Mouse (Mus musculus) spleen, adult 18-20 months (tissue): ENCODE data around the gene Sec61a2.

Experiments
- DNase-seq, 2 experiments: peaks; one replicate each; pipeline ENCODE4 v3.0.0; 2022; ENCODE audit warnings: mixed read lengths in 2 of 2

Sec61a2 gene

DNA sequence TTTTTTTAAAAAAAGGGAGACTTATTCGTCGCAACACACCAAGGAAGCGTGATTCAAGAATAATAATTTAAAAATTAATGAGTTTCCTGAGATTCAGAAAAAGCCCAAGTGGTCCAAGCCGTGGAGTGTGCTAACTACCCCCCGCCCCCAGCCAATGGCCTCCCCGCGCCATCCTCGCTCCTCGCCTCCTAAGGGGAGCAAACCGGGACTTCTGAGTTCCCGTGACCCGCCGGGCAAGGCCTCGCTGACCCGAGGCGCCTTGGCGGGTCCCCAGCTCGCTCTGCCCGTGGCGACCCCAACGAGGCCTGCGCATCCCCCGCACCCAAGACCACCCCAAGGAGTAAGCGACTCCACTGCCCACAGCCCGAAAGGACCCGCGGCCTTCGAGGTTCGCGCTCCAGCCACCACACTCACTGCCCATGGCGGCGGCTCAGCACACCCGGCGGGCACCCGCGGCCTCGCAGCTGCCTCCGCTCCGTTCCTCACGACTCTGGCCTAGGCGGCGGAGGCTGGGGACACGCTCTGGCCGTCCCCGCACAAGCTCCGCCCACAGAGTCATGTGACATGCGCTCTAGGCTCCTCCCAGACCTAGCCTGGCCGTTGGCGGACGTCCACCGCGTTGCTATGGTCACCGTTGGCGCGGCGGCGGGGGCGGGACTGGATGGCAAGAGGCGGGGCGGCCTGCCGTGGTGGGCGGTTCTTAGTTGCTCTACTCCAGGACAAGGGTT lies at the start of gene Sec61a2:
Sec61a2 (minus strand) TSS at position 590 of the 728 bp plus-strand sequence.
- DNase-seq: peak; percentile 98 to 99

DNA sequence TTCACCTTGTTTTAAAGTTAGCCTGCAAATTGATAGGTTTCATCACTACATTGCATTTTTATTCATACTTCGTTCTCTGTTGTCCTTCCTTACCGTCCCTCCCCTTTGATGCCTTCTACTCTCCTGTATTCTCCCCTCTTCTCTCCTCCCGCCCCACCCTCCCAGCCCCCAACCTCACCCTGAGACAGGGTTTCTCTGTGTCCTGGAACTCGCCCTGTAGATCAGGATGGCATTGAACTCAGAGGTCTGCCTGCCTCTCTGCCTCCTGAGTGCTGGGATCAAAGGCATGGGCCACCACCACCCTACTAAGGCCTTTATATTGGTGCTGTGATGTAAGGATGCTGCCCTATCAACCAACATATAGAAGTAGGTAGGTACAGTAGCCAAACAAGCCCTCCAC lies 47.8 kb upstream of the Sec61a2 start:
- DNase-seq: no peak

DNA sequence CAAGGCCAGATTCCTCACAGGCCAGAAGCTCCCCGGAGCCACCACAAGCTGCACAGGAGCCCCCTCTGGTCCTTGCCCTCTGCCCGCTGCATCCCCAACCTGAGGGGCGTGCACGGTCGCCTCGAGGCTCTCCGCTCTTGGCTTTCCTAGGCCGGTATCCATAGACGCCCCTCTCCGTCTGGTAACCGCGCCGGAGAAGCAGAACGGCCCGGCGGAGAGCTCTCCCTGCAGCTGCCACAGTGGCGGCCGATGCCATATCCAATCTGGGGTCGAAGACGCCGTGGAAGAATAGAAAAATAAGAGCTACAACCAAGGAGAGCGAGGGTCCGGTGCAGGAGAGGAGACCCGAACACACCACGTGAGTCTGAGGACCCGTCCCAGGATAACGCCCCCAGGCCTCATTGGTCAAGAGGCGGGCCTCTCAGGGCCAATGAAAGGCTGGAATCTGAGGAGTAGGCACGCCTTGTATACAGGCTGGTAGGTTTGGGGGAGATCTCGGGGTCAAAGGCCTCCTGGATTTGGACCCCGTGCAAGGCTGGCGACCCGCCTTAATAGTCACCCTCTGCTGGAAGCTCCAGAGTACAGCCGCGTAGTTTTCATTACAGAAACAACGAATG lies 47.3 kb upstream of the Sec61a2 start, which contains the start of gene Dhtkd1:
Dhtkd1 (minus strand) TSS at position 377 of the 617 bp plus-strand sequence.
- peak in 1 of 2 experiments; percentile 31 for DNase-seq

DNA sequence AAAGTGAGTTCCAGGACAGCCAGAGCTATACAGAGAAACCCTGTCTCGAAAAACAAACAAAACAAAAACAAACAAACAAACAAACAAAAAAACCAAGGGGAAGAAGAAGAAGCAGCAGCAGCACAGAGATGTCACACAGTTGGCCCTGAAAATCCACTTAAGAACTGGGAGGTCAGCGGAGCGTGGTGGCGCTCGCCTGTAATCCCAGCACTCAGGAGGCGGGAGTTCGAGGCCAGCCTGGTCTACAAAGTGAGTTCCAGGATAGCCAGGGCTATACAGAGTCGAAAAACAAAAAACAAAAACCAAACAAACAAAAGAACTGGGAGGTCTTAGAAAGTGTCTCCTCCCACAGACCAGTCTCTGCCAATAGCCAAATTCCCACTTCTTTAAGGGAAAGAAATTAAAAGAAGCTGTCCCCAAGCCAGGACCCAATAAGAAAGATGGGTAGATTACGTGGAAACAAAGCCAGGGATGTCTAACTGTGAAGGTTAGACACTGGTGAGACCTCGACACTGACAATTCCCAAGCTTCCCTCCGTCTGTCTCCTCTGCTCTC lies 46.7 kb upstream of the Sec61a2 start:
- no peak for DNase-seq

DNA sequence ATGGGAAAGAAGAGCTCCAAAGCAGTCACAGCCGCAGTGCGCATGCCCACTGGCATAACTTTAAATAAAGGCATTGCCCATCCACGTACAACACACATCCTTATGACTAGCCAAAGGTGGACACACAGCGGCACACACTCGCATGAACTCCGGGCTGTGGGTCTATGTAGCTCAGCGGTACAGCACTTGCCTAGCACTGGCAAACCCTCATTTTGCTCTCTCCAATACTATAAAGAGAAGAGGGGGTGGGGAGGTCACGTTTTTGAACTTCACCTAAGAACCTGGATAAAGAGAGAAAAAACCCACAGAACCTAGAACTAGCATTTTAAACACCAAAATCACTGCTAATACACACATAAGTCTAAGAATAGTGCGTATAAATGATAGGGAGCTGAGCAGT lies 45.7 kb upstream of the Sec61a2 start:
- DNase-seq: no peak

DNA sequence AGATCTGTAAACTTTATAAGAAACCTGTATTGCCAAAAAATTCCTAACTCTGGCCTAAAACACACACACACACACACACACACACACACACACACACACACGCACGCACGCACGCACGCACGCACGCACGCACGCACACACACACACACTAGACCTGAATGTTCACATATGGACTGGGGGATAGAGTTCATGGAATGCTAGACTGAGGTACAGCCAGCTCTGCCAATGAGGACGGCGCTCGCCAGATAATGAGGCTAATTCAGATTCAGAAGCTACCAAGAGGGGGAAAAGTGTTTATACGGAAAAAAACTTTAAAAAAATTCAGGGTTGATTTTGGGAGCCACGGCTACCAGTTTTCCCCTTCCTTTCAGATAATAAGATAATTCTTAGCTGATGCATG lies 44.7 kb upstream of the Sec61a2 start:
- no peak for DNase-seq

DNA sequence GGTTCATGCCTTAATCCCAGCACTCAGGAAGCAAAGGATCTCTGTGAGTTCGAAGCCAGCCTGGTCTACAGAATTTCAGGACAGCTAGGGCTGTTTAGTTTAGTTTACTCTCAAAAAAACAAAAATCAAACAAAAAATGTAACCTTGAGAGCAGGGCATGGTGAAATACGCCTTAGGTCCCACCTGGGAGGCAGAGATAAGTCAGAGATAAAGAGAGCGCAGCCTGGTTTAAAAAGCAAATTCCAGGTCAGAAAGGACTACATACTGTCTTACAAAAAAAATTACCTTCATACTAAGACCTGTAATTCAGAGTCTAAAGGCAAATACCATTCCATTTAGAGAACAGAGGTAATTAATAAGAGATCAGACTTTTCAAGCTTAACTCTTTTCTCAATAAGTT lies 44.1 kb upstream of the Sec61a2 start:
- no peak for DNase-seq

DNA sequence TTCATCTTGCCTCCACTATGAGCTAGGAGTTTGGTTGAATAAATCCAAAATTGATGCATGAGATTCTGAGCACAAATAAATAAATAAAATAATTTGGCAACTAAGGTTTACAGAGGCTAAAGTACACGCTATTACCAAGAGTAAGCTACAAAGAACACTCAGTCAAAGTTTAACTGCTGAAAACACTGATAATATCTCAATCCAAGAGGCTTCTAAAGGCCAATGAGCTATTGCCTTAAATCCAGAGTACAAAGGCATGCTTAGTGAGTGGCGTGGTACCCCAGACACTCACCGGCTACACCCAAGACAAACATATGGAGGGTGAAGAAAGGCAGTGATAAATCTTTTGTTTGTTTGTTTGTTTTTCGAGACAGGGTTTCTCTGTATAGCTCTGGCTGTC lies 41.3 kb upstream of the Sec61a2 start:
- DNase-seq: no peak

DNA sequence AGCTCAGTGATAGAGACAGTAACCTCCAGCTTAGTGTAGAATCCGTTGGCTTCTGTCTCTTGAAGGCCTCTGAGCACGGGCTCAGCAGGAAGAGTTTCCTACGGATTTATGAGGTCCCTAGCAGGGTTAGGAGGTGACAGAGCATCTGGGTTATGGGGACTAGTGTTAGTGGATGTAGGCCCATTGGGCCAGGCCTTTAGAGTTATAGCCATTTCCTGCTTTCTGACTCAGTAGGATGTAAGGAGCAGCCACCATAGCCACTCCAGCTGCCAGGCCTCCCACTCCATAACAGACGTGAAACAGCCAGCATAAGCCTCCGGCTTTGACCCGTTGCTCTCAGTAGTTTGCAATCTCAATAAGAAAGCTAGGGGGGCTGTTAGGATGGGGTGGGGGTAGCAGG lies 40.8 kb upstream of the Sec61a2 start:
- no peak for DNase-seq

DNA sequence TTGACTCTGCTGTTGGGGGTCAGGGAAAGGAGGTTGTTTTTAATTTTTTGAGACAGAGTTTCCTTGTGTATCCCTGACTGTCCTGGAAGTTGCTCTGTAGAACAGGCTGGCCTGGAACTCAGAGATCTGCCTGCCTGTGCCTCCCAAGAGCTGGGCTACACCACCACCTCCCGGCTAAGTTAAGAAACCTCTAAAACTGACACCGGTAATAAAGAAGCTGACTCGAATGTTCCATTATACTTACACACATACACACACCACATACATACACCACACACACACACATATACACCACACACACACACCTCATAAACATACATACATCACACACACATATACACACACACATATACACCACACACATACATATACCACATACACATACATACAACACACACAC lies 39.7 kb upstream of the Sec61a2 start:
- DNase-seq: no peak

DNA sequence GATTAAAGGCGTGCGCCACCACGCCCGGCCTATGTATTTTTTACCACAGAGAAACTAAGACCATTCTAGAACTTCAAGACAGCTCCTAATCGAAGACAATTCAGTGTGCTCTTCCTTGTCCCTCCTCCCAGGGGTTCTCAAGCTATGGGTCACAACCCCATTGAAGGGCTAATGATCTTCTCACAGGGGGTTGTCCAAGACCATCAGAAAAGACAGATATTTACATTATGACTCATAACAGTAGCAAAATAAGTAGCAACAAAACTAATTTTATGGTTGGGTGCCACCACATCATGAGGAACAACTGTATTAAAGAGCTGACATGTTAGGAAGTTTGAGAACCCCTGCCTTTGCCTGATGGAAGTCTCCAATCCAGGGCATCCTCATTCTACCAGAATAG lies 36.7 kb upstream of the Sec61a2 start:
- DNase-seq: no peak

DNA sequence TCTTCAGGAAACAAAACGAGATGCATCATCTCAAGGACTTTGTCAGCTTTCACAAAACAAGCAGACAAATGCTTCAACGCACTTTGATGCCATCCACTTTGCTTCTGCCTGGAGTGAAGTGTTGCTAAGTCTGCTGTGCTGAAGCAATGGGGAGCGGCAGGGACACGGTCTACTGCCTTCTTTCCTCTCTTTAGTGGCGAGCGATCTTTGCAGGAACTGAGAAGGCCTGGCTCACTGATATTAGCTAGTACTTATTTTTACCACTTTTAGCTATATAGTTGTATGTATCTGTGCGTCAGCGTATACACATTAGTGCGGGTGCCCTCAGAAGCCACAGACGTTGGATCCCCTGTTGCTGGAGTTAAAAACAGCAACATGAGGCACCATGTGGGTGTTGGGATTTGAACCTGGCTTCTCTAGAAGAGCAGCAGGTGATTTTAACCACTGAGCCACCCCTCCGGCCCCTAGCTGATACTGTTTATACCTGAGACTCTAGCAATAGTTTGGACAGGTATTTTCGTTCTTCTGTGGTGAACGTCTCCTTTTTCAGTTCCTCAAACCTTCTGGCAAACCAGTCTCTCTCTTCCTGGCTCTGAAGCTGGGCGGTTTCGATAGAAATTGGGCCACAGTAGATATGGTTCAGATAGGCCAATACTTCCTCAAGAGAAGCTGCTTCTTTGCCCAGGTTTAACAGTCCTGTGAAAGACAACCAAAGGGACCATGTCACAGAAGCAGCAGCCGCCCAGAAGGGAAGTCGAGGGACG lies 35.2 kb upstream of the Sec61a2 start:
- DNase-seq: peak; percentile 39 to 42

DNA sequence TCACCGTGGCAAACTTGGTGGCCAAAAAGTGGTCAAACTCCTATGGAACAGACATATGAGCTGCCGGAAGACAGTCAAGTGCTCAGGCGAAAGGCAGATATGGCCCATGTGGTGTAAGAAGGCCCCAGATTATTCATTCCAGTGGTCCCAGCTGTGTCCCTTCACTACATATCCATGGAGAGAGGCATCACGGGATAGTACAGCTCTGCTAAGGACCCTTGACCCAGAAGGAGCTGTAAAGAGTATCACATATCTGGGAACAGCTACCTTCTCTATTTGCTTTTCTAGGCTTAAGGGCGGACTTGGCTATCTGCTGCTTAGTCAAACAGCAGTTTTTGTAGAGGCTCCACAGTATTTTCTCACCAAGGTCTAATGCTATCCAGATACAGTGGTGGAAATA lies 34.6 kb upstream of the Sec61a2 start:
- DNase-seq: no peak

DNA sequence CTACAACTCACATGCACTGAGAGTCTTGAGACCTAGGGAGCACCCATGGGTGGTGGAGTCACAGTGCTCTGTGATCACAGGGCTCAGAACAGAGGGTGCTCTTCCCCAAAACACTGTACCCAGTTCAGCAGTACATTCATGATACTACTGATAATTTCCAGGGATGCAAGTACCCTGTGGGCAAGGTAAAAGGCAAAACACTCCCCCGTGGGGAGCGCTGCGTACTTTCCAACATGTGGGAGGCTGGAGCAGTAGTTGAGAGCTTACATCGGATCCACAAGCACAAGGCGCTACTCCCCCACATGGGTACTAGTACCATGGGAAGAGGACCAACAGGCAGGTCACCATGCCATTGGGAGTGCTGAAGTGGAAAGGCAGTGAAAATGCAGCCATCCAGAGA lies 32.2 kb upstream of the Sec61a2 start:
- DNase-seq: no peak

DNA sequence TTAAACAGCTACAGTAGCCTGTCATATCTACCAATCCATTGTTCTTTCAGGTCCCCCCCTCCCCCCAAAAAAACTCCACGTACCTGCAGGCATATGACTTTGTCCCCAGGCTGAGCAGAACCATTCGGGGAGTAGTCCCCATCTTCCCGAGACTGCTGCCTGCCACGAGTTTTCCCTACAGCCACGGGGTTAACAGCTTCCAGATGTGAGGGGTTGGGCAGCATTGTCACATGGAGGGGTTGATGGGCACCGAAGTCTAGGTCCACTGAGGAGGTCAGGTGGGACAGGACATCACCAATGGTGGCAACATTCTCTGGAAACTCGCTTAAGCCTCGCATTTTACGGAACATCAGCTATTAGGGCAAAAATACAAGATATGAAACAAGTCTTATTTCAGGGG lies 28.6 kb upstream of the Sec61a2 start:
- no peak for DNase-seq

DNA sequence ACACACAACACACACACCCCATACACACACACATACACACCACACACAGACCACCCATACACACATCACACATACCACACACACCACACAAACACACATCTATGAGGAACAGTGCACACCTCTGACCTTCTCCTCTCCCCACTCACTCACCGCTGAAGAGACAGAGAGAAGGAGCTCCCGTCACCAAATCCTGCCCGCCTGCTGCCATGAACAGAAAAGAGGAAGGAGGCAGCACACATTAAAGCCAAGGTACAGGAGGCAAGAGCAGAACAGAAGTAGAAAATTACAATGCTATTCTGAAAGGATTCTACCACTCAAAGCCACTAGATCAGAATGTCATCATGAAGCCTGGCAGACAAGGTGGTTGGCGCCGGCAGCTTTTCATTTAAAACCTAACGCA lies 27.6 kb upstream of the Sec61a2 start:
- no peak for DNase-seq

DNA sequence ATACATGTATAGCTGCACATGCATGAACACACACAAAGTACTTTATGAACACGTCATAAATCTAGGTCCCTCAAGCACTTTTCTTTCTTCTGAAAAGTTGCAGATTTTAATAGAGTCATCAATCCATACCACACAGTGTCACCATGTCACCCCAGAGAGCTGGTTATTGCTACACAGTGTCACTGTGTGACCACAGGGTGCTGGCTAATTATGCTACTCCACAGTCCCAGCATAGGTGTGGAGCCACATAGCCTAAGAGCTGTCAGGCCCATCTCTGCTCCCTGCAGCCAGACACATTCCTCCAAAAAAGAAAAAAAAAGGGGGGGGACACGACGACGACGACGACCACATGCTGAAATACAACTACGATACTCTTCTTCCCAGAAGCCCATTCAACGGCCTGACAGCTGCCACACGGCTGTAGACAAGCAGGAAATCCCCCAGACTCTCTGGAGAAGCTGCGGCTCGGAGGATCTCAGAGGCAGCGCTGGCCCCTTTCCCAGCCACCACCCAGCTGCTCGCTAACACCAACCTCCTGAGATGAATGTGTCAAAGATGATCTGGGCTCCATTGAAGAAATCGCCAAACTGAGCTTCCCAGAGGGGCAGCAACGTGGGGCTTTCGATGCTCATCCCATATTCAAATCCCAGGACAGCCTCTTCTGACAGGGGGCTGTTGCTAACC lies 16.2 kb upstream of the Sec61a2 start:
- no peak for DNase-seq

DNA sequence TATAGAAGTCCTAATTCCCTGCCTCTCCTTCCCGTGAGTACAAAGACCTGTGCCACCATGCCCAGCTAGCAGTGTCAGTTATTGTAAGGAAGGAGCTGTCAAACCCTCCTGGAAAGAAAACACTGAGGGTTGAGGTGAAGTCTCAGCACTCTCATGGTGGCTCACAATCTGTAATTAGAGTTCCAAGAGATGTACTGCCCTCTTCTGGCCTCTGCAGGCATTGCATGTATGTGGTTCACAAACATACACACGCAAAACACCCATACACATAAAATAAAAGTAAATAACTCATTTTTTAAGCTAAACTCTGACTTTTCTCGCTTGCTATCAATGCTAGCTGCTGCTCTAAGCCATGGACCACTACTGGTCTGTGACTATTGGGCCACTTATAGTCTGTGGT lies 11.4 kb upstream of the Sec61a2 start:
- DNase-seq: peak in 1 of 2 experiments; percentile 62

DNA sequence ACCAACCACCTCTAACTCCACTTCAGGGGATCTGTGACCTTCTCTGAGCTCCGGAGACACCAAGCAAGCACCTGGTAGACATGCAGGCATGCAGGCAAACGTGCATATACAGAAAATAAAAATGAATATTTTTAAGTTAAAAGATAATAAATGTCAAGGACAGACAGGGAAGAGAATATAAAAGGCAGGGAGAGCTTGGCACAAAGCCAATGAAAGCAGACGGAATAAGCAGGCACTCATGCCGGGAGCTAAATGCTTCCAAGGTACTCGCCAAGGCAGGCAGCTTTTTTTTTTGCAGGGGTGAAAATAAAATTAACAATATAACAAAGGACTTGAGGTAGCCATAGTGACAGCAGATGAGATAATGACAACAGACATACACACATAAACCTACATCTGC lies 10.9 kb upstream of the Sec61a2 start:
- no peak for DNase-seq

DNA sequence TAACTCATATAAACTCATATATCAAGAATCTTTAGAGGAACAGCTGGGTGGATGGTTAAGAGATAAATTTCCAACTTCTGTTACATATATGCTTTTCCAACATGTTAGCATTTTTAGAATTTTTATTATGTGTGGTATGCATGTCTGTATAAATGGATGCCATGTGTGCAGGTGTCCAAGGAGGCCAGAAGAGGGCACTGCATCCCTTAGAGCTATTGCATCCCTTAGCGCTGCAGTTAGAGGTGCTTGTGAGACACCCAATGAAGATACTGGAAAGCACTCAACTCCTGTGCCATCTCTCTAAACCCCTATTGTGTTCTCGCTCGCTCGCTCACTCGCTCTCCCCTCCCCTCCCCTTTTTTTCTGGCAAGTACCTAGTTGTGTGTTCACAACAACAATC lies 4.9 kb upstream of the Sec61a2 start:
- peak in 1 of 2 experiments; percentile 32 for DNase-seq

DNA sequence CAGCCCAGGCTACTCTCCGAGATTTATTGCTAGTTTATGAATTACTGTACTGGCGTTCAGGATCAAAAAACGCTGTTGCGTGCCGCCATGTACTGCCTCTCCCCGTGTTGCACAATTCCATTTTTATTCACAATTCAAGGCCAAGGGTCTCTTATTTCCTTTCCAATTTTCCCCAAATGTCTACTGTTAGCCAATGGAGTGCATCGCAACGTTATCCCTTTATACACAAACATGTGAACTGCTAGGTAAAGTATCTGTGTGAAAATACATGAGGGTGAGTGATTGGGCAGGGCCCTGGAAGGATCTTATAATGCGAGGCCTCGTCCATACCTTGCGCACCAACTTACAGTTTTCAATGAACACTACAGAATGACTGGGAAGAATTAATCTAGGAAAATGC lies 936 bp downstream of the Sec61a2 start:
- DNase-seq: no peak

DNA sequence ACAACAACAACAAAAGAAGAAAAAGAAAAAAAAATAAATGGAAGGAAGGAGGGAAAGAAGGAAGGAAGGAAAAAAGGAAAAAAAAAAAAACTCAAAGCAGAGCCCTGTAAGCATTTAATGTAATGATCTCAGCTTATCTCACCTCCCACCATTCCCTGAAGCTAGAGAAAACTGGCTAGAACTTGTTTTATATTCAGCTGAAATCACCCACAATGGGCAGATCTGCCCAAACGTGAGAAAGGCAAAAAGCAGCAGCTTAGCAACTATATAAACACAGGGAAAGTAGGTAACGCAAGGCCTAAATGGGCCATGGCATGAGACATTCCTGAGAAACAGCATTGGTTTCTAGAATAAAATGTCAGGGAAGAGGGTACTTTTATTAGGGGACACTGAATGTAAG lies 5.8 kb downstream of the Sec61a2 start:
- DNase-seq: no peak

DNA sequence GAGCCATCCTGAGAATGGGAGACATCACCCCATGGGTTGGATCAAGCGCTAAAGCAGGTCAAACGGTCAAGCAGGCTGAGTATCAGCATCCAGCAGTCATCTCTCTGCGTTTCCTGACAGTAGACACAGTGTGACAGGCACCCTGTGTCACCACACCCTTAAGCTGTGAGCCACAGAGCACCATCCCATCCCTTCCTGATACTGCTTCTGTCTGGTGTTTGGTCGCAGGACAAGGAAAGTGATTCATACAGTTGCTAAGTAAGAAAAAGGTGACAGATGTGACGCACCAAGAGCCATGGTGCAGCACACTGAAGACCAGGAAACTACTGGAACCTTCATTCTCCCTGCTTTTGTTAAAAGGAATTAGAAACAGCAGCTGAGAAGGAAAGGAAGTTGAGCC lies 6.4 kb downstream of the Sec61a2 start:
- no peak for DNase-seq
